Mouse (Mus musculus) forebrain, embryonic 15.5 days (tissue): ENCODE measurements around the gene Cep55. TPM values are rescaled to one million over a fixed set of nuclear protein-coding genes. Genes with fewer than 3 reads are reported as not detected.
A peak's percentile ranks its signal among the peaks of the same experiment; 100 is the strongest.

Experiments used
- ATAC-seq: fragments of 200-750 bp; cut with Nextera tagmentation; replicated peaks from 2 replicates; pipeline ENCODE4 v1.8.0; 2017; ENCODE audit warnings: mild to moderate bottlenecking, moderate TSS enrichment, moderate library complexity
- H3K27ac ChIP-seq: fragments of 300-500 bp; sonication (generic); replicated peaks from 2 replicates; pipeline ENCODE4 v1.5.1; 2015; ENCODE audit warnings: mild to moderate bottlenecking, inconsistent platforms
- H3K27me3 ChIP-seq: fragments of 300-500 bp; sonication (generic); 2 replicates; pipeline ENCODE4 v1.6.1; 2015; ENCODE audit warnings: inconsistent platforms
- H3K36me3 ChIP-seq: fragments of 300-500 bp; sonication (generic); 2 replicates; pipeline ENCODE4 v1.6.1; 2015; ENCODE audit warnings: mild to moderate bottlenecking, inconsistent platforms
- H3K4me1 ChIP-seq: fragments of 300-500 bp; sonication (generic); 2 replicates; pipeline ENCODE4 v1.6.1; 2015; ENCODE audit warnings: inconsistent platforms
- H3K4me2 ChIP-seq: fragments of 300-500 bp; sonication (generic); replicated peaks from 2 replicates; pipeline ENCODE4 v1.6.1; 2015; ENCODE audit warnings: mild to moderate bottlenecking, inconsistent platforms
- H3K4me3 ChIP-seq: fragments of 300-500 bp; sonication (generic); 2 replicates; pipeline ENCODE4 v1.5.1; 2015; ENCODE audit warnings: mild to moderate bottlenecking, inconsistent platforms
- H3K9ac ChIP-seq: fragments of 300-500 bp; sonication (generic); replicated peaks from 2 replicates; pipeline ENCODE4 v1.6.1; 2015; ENCODE audit warnings: mild to moderate bottlenecking, inconsistent platforms
- H3K9me3 ChIP-seq: fragments of 300-500 bp; sonication (generic); 2 replicates; pipeline ENCODE4 v1.6.1; 2016; ENCODE audit warnings: inconsistent platforms
- WGBS: fragments of 180-500 bp; shearing (Covaris S2); methylation state at CpG from one replicate; pipeline ENCODE4 v1.1.7; 2015; ENCODE audit warnings: mixed read lengths; 5-methylcytosine and 5-hydroxymethylcytosine counted together
- polyA plus RNA-seq: library from polyadenylated mRNA; unstranded; fragments of >200 nt; fragmentation: Nextera tagmentation; extraction: Ambion mirVana; gene quantifications from 2 replicates; pipeline ENCODE4 v1.2.1, GENCODE M21; 2015

Cep55 gene
- 16.6 and 17.9 TPM in 2 replicates for polyA plus RNA-seq

DNA sequence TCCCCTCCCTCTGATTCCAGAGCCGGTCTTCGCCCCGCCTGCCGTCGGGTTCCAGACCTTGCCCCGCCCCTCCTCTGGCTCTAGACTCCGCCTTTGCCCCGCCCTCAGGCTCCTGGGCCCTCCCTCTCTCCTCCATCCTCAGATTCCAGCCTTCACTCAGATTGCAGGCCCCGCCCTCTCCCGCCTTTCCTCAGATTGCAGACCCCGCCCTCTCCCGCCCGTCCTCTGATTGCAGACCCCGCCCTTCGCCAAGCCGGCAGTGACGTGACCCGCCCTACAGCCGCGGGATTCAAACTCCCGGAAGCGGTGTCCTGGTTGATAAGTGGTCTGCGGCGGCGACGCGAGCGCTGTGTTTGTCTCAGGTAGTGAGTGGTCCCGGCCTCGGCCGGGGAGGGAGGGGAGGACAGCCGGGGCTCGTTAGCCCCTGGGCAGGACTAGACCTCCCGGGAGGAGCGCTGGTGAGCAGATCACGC lies at the start of gene Cep55:
TSS of gene Cep55 (plus strand) at position 292 of the 473 bp plus-strand sequence.
- Histone ChIP-seq H3K36me3 (no peaks in the 10 kb centered on the region), H3K9ac (peak within 1 kb of the TSS; percentile 56), H3K27ac (peak within 1 kb of the TSS; percentile 61), H3K9me3 (no peaks in the 10 kb centered on the region), H3K4me1 (peaks cover 22% of the 10 kb centered on the region), H3K27me3 (no peaks in the 10 kb centered on the region), H3K4me3 (peak within 1 kb of the TSS; percentile 66), H3K4me2 (peak within 1 kb of the TSS; percentile 65)
- ATAC-seq = peak; percentile 95
- under 1% methylated on average over 33 of the region's 36 CpGs for WGBS

DNA sequence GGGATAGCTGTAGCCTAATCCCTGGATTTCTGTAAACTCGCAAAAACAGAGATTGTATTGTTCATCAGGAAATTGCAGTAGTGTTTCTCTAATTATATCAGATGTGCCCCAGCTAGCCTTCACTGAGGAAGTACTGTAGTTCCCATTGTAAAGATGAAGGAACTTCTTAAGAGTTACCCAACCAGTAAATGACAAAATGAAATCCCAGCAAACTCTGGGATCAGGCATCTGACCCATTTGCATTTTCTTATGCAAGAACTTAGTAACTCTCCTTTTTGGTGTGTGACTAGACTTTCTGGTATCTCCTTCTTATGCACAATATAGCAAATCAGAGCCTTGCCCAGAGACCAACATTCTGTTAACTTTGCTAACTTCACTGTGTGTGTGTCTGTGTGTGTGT lies 43.4 kb upstream of the Cep55 start:
- ATAC-seq = no peak
- Histone ChIP-seq H3K4me2 (no peak overlapping the region), H3K4me1 (peaks cover 10% of the 10 kb centered on the region), H3K27ac (no peak overlapping the region), H3K36me3 (no peaks in the 10 kb centered on the region), H3K9ac (no peak overlapping the region), H3K9me3 (no peaks in the 10 kb centered on the region), H3K4me3 (no peak overlapping the region), H3K27me3 (no peaks in the 10 kb centered on the region)
- WGBS = 67% methylated on average over 1 of the region's 1 CpGs

DNA sequence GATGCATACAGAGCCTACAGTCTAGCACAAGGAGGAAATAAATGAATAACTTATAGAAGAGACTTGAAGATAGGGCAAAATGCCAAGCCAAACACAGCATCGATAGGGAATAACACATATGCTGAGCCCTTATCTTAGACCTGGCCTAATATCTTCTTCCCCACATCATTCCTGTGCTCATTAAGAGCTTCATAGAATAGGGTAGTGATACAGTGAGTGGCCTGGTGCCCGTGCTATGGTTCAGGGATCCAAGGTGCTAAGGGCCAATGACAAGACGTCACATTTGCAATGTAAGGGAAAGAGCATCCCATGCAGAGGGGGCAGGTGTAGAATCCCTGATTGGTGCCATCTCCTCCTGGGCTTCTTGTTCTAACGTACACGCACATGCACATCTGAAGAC lies 40.4 kb upstream of the Cep55 start:
- WGBS = 94% methylated on average over 5 of the region's 5 CpGs
- ATAC-seq = no peak
- H3K4me3 ChIP-seq = no peak overlapping the region
- H3K4me1 ChIP-seq = peaks cover 10% of the 10 kb centered on the region
- H3K36me3 ChIP-seq = no peaks in the 10 kb centered on the region
- no peaks in the 10 kb centered on the region for H3K27me3 ChIP-seq
- no peak overlapping the region for H3K4me2 ChIP-seq
- no peak overlapping the region for H3K27ac ChIP-seq
- H3K9ac ChIP-seq = no peak overlapping the region
- no peaks in the 10 kb centered on the region for H3K9me3 ChIP-seq

DNA sequence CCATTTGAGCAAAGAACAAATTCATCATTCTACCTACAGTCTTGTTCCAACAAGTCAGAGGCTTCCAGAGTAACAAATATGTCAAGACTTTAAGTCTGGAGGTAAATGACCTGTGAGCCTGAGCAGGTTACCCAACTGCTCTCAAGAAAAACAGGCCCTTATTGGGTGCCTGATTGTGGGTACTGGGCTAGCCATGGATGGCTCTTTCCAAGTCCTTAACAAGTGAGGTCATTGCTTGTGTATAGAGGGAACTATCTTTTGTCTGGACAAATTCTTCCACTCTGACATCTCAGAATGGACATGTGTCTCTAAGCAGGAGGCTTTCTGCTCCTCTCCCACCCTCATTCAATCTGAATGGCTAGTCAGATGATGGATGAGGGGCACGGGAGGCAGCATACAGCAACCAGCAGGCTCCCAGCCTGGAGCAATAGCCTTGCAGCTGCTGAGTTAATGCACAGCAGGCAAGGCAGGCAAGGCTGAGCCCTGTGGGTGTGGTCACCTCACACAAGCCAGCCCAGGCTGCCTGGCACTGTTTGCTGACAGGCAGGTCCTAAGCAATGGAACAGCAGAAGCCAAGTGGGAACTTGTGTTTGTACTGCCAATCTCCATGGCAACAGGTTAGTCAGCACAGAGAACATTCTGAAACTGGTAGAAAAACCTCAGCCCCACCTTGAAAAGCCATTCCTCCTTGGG lies 39.5 kb upstream of the Cep55 start:
- ATAC-seq = peak; percentile 91
- H3K27ac ChIP-seq = peak overlapping the region; percentile 40; the same call in 1 of the 2 replicates
- peaks cover 10% of the 10 kb centered on the region for H3K4me1 ChIP-seq
- no peaks in the 10 kb centered on the region for H3K9me3 ChIP-seq
- H3K4me3 ChIP-seq = no peak overlapping the region
- WGBS = 3% methylated on average over 1 of the region's 1 CpGs
- no peak overlapping the region for H3K4me2 ChIP-seq
- H3K36me3 ChIP-seq = no peaks in the 10 kb centered on the region
- H3K27me3 ChIP-seq = no peaks in the 10 kb centered on the region
- no peak overlapping the region for H3K9ac ChIP-seq

DNA sequence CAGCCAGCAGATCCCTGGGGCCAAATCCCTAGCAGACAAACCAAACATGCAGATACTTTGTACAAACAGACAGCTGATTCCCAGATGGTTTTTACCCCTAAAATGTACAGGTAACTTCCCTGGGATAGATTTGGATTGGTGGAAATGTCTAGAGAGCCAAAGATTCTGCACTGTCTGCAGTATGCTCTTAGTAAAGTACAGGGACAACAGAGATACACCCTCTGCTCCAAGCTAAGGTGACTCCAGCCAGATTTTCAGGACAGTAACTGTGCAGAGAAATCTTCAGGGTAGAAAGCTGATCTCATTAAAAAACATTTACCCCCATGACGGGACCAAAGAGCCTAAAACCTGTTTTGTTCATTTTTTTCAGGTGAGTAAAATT lies 38.9 kb upstream of the Cep55 start:
- H3K27ac ChIP-seq = peak overlapping the region; percentile 40; the same call in 1 of the 2 replicates
- H3K36me3 ChIP-seq = no peaks in the 10 kb centered on the region
- no peaks in the 10 kb centered on the region for H3K27me3 ChIP-seq
- no peak for ATAC-seq
- peaks cover 10% of the 10 kb centered on the region for H3K4me1 ChIP-seq
- WGBS = 71% methylated on average over 1 of the region's 1 CpGs
- no peak overlapping the region for H3K9ac ChIP-seq
- H3K4me3 ChIP-seq = no peak overlapping the region
- H3K9me3 ChIP-seq = no peaks in the 10 kb centered on the region
- no peak overlapping the region for H3K4me2 ChIP-seq

DNA sequence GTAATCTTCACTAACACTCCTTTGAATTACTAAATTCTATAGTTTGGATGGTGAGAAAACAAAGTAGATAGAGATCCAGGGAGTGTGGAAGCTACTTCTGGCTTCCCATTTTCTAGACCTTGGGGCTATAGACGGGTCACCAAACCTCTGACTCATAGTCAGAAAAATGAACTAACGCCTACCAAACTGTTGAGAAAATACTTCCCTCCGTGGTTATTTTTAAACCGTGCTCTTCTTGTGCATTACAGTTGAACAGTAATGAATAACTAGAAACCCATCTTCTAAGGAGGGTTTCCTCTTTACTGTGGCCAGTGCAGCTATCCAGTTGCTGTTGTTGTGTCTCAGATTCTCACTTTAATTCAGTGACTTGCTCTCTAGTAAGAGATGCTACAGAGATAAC lies 32.1 kb upstream of the Cep55 start:
- no peaks in the 10 kb centered on the region for H3K4me1 ChIP-seq
- no peak for ATAC-seq
- no peaks in the 10 kb centered on the region for H3K36me3 ChIP-seq
- H3K27me3 ChIP-seq = no peaks in the 10 kb centered on the region
- no peak overlapping the region for H3K9ac ChIP-seq
- H3K4me3 ChIP-seq = no peak overlapping the region
- H3K4me2 ChIP-seq = no peak overlapping the region
- no peak overlapping the region for H3K27ac ChIP-seq
- no peaks in the 10 kb centered on the region for H3K9me3 ChIP-seq
- 80% methylated on average over 4 of the region's 4 CpGs for WGBS

DNA sequence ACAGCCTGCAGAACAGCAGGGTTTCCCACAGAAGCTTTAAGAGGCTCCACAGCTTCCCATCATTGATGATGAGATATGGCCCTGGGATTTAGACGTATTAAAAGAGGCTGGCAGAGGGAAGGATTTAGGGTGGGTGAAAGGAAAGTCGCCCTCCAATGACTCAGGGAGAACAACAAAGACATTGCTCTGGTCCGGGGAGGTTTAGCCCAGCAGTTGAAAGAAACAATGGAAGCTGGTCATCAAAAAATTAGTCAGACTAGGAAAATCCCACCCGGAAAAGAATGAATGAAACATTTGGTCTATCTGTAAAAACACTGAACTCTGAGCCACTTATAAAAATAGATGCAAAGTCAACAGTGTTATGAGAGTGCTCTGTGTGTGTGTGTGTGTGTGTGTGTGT lies 31.2 kb upstream of the Cep55 start:
- 37% methylated on average over 4 of the region's 4 CpGs for WGBS
- no peak overlapping the region for H3K4me3 ChIP-seq
- no peak overlapping the region for H3K9ac ChIP-seq
- H3K4me2 ChIP-seq = no peak overlapping the region
- no peaks in the 10 kb centered on the region for H3K4me1 ChIP-seq
- H3K27ac ChIP-seq = no peak overlapping the region
- no peaks in the 10 kb centered on the region for H3K9me3 ChIP-seq
- no peak for ATAC-seq
- no peaks in the 10 kb centered on the region for H3K27me3 ChIP-seq
- no peaks in the 10 kb centered on the region for H3K36me3 ChIP-seq

DNA sequence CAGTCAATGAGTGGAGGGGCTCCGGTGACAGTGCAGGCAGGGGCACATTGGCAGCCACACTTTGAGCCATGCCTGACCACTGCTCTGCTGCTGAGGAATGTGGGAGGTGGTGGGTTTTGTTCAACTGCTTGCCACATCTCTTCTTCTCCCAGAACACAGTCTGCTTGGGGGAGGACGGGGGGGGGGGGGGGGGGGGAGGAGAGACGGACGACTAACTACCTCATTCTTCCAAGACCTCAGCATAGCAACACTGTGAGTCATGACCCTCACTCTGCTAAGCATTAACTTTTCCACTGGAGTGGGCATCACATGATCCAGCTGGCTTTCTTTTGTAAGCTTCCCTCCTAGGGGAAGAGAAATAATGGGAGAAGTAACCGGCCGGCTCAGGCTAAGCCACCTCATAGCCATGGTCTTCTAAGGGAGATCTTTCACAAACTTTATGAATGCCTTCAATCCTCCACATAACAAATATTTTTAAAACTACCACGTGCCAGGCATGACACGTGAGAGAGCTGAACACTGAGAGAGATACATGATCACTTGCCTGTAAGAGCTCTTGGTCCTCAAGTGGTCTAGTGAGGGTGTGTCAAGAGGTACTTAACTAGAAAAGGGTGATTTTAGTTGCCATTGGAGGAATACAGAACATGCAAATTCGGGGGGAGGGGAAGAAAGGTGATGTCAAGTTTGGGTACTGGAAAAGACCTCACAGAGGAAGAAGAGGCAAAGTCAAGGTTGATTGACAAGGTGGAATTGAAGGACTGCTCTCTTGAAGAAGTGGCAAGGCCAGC lies 29.4 kb upstream of the Cep55 start:
- no peak overlapping the region for H3K27ac ChIP-seq
- H3K4me3 ChIP-seq = no peak overlapping the region
- no peaks in the 10 kb centered on the region for H3K36me3 ChIP-seq
- no peaks in the 10 kb centered on the region for H3K27me3 ChIP-seq
- ATAC-seq = no peak
- no peak overlapping the region for H3K4me2 ChIP-seq
- no peak overlapping the region for H3K9ac ChIP-seq
- no peaks in the 10 kb centered on the region for H3K9me3 ChIP-seq
- 38% methylated on average over 8 of the region's 9 CpGs for WGBS
- H3K4me1 ChIP-seq = no peaks in the 10 kb centered on the region

DNA sequence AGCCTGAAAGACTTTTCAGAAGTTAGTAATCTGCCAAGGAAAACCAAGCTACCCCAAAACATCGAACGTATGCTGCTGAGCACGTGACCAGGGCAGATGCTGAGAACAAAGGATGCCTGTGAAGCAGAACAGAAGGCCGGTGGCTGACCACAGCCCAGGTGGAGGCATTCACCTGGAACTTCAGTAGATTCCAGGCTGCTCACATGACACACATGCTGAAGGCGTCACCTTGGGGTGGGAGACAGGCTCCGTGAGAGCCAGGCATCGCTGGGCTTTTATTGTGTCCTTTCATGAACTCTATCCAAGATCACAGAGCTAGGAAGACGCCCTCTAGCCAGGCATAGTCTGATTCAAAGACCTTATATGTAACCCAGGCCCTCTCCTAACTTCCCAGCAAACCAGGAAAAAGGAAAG lies 28.6 kb upstream of the Cep55 start:
- Histone ChIP-seq H3K36me3 (no peaks in the 10 kb centered on the region), H3K27me3 (no peaks in the 10 kb centered on the region), H3K9me3 (no peaks in the 10 kb centered on the region), H3K27ac (no peak overlapping the region), H3K4me2 (no peak overlapping the region), H3K4me1 (0 out of 2 replicates have a peak, but pooled peaks cover 4% of the 10 kb centered on the region), H3K9ac (no peak overlapping the region), H3K4me3 (no peak overlapping the region)
- WGBS = 67% methylated on average over 8 of the region's 8 CpGs
- ATAC-seq = no peak

DNA sequence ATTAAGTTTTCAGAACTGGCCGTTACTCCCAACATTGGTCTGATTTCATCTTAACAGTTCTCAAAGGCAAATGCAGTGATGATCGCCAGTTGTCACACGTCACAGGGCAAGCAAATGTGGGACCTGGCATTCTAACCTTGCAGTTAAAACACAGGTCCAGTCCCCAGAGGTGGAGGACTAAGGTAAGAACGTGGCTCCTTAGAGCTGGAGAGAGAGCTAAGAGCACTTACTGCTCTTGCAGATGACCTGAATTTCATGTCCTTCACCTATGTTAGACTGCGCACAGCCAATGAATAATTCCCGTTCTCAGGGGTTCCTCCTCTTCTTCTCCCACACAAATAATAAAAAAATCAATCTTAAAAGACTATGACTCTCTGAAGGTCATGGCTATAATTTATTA lies 27.4 kb upstream of the Cep55 start:
- Histone ChIP-seq H3K27me3 (no peaks in the 10 kb centered on the region), H3K36me3 (no peaks in the 10 kb centered on the region), H3K9ac (no peak overlapping the region), H3K27ac (no peak overlapping the region), H3K4me2 (no peak overlapping the region), H3K4me3 (no peak overlapping the region), H3K9me3 (no peaks in the 10 kb centered on the region), H3K4me1 (0 out of 2 replicates have a peak, but pooled peaks cover 4% of the 10 kb centered on the region)
- ATAC-seq = no peak
- 88% methylated on average over 6 of the region's 6 CpGs for WGBS

DNA sequence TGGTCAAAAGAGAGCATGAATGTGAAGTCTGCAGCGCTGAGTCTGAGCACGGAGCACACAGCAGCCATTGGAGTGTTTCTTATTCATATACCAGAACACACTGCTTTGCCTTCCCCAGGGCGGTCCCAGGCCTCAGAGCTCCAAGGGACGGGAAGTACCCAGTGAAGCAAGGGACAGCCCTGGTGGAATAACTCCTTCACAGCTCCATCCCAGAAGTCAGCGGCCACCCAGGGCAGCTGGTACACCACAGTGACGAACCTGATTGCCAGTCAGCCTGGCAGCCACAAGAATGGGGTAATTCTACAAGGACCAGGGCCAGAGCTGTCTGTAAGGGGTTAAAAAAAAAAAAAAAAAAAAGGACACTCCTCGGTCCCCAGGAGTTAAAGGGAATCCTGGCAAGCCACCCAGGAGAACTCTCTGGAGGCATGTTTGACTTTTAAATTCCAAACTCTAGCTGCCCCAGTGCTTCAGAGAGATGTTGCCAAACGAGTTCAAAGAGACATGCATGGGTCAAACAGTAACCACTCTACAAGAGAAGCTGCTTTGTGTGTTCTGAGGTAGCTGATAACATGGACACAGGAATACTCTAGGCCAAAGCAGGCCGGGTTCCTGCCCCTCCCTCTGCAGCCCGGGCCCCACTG lies 26.8 kb upstream of the Cep55 start:
- Histone ChIP-seq H3K4me3 (no peak overlapping the region), H3K36me3 (no peaks in the 10 kb centered on the region), H3K4me2 (no peak overlapping the region), H3K9me3 (no peaks in the 10 kb centered on the region), H3K9ac (no peak overlapping the region), H3K27me3 (no peaks in the 10 kb centered on the region), H3K4me1 (0 out of 2 replicates have a peak, but pooled peaks cover 4% of the 10 kb centered on the region), H3K27ac (no peak overlapping the region)
- no peak for ATAC-seq
- WGBS = 68% methylated on average over 10 of the region's 10 CpGs

DNA sequence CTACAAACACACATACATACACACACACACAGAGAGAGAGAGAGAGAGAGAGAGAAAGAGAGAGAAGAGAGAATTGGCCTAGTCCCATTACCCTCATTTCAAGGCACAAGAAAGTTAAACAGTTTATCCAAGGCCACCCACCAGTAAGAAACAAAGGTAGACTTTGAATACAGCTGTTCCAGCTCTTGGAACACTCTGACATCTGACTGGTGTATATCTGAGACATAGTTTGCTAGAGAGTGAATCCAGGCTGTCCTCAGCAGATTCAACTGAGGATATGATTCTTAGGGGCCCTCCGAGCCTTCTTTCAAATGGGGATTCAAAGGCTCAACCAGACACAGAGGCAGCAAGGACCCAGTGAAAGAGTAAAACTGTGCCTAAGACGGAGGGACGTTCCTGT lies 25.5 kb upstream of the Cep55 start:
- Histone ChIP-seq H3K36me3 (no peaks in the 10 kb centered on the region), H3K4me2 (no peak overlapping the region), H3K27me3 (no peaks in the 10 kb centered on the region), H3K27ac (no peak overlapping the region), H3K9ac (no peak overlapping the region), H3K4me3 (no peak overlapping the region), H3K4me1 (0 out of 2 replicates have a peak, but pooled peaks cover 4% of the 10 kb centered on the region), H3K9me3 (no peaks in the 10 kb centered on the region)
- no peak for ATAC-seq
- WGBS = 84% methylated on average over 3 of the region's 3 CpGs
